Mouse (Mus musculus) ZHBTc4 (cell line): Measurements from ENCODE around the gene Pam.
A peak's percentile ranks its signal among the peaks of the same experiment; 100 is the strongest.

ENCODE experiments used
- DNase-seq: peaks from one replicate; pipeline ENCODE4 v3.0.0-alpha.2; 2011; ENCODE audit warnings: low read depth, low spot score

Pam gene

GRCm38 (mm10) chr1:98095246-98095990 is at the start of gene Pam:
TSS of gene Pam (minus strand) at chr1:98095646.
- peak; percentile 77 for DNase-seq

GRCm38 (mm10) chr1:98144845-98145244 is 49.4 kb upstream of the Pam start:
- peak; percentile 57 for DNase-seq

- DNase-seq = no peak
These were observed 35.8 kb upstream of the Pam start for GRCm38 (mm10) chr1:98131244-98131643.

- no peak for DNase-seq
These were observed 34.3 kb upstream of the Pam start for GRCm38 (mm10) chr1:98129561-98130347.

GRCm38 (mm10) chr1:98129111-98129510 is 33.7 kb upstream of the Pam start:
- no peak for DNase-seq

GRCm38 (mm10) chr1:98128338-98129096 is 33.1 kb upstream of the Pam start:
- DNase-seq = peak; percentile 46

GRCm38 (mm10) chr1:98126268-98126667 is 30.8 kb upstream of the Pam start:
- no peak for DNase-seq

GRCm38 (mm10) chr1:98124727-98125126 is 29.3 kb upstream of the Pam start:
- DNase-seq = no peak

- DNase-seq = no peak
These were observed 24.1 kb upstream of the Pam start for GRCm38 (mm10) chr1:98119595-98119994.

GRCm38 (mm10) chr1:98107599-98107998 is 12.2 kb upstream of the Pam start:
- DNase-seq = no peak

- no peak for DNase-seq
These were observed 4.0 kb upstream of the Pam start for GRCm38 (mm10) chr1:98099441-98099840.

GRCm38 (mm10) chr1:98097957-98098729 is 2.7 kb upstream of the Pam start:
- no peak for DNase-seq

GRCm38 (mm10) chr1:98096396-98096935 is 1.0 kb upstream of the Pam start:
- no peak for DNase-seq

- peak; percentile 32 for DNase-seq
These were observed 515 bp upstream of the Pam start for GRCm38 (mm10) chr1:98095991-98096330.

- peak; percentile 58 for DNase-seq
These were observed 618 bp downstream of the Pam start for GRCm38 (mm10) chr1:98094811-98095245.

GRCm38 (mm10) chr1:98089336-98089975 is 6.0 kb downstream of the Pam start:
- no peak for DNase-seq

GRCm38 (mm10) chr1:98086456-98086855 is 9.0 kb downstream of the Pam start:
- DNase-seq = peak; percentile 62

GRCm38 (mm10) chr1:98084596-98085274 is 10.7 kb downstream of the Pam start:
- no peak for DNase-seq

GRCm38 (mm10) chr1:98083508-98083907 is 11.9 kb downstream of the Pam start:
- no peak for DNase-seq

- DNase-seq = no peak
These were observed 12.5 kb downstream of the Pam start for GRCm38 (mm10) chr1:98082988-98083387.
